Mouse (Mus musculus): ENCODE data around the gene Psenen. TPM values are rescaled to one million over a fixed set of nuclear protein-coding genes. Genes with fewer than 3 reads are reported as not detected.

Psenen gene
- polyA plus RNA-seq (2011; ENCODE audit: insufficient read length, low read depth, missing spikeins) = 130 and 134 TPM in 2 replicates

GRCm38 (mm10) chr7:30563117-30563905 is at the start of gene Psenen, which contains the start of the genes U2af1l4 and Gm49396:
Gene Psenen (minus strand): TSS chr7:30563627.
Gene U2af1l4 (plus strand): TSS chr7:30563301.
Gene Gm49396 (plus strand): TSS chr7:30563344.
- peak within 1 kb of the TSS; percentile 80 for H3K4me3 ChIP-seq (ENCODE audit: insufficient read depth, low read length)
- TF ChIP-seq CTCF (IDR thresholded peaks at IDR 0.05; ENCODE audit: borderline replicate concordance, insufficient read depth, low read length) = no peak
- peak; percentile 44 for TF ChIP-seq POLR2A (IDR thresholded peaks at IDR 0.05; ENCODE audit: low read depth, low read length)
- 0 out of 2 replicates have a peak, but pooled peaks cover 2% of the 10 kb centered on the region for H3K4me1 ChIP-seq (ENCODE audit: control insufficient read depth, insufficient read depth, low read length)
- peak within 1 kb of the TSS; percentile 70 for H3K27ac ChIP-seq (ENCODE audit: insufficient read depth, low read length)

GRCm38 (mm10) chr7:30612654-30613402 is 49.4 kb upstream of the Psenen start, which contains the start of gene Upk1a:
Gene Upk1a (minus strand): TSS chr7:30612847.
- no peak within 1 kb of the TSS for H3K4me3 ChIP-seq (ENCODE audit: insufficient read depth, low read length)
- H3K4me1 ChIP-seq (ENCODE audit: control insufficient read depth, insufficient read depth, low read length) = no peaks in the 10 kb centered on the region
- TF ChIP-seq POLR2A (IDR thresholded peaks at IDR 0.05; ENCODE audit: low read depth, low read length) (no peak), CTCF (IDR thresholded peaks at IDR 0.05; ENCODE audit: borderline replicate concordance, insufficient read depth, low read length) (no peak)
- H3K27ac ChIP-seq (ENCODE audit: insufficient read depth, low read length) = no peak within 1 kb of the TSS

DNA sequence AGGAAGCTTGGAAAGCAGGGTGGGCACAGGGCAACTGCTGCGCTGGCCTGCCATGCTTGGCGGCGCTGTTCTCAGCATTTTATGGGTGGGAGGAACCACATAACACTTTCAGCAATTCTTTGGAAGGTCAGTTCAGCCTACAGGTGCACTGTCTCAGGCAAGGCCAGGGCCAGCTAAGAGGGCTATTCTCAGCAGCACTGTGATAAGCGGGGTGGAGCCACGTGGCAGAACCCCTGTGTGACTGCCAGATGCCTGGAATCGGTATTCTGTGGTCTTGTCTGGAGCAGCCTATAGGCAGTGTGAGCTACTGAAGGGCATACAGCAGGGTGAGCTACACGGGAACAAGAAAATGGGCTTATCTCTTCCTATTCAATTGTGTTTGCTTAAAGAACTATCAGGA is 46.6 kb upstream of the Psenen start:
- Histone ChIP-seq H3K4me3 (ENCODE audit: insufficient read depth, low read length) (no peak overlapping the region), H3K4me1 (ENCODE audit: control insufficient read depth, insufficient read depth, low read length) (no peaks in the 10 kb centered on the region), H3K27ac (ENCODE audit: insufficient read depth, low read length) (no peak overlapping the region)
- TF ChIP-seq POLR2A (IDR thresholded peaks at IDR 0.05; ENCODE audit: low read depth, low read length) (no peak), CTCF (IDR thresholded peaks at IDR 0.05; ENCODE audit: borderline replicate concordance, insufficient read depth, low read length) (no peak)

GRCm38 (mm10) chr7:30608476-30608875 is 45.0 kb upstream of the Psenen start:
- Histone ChIP-seq H3K4me3 (ENCODE audit: insufficient read depth, low read length) (no peak overlapping the region), H3K4me1 (ENCODE audit: control insufficient read depth, insufficient read depth, low read length) (no peaks in the 10 kb centered on the region), H3K27ac (ENCODE audit: insufficient read depth, low read length) (no peak overlapping the region)
- TF ChIP-seq POLR2A (IDR thresholded peaks at IDR 0.05; ENCODE audit: low read depth, low read length) (no peak), CTCF (IDR thresholded peaks at IDR 0.05; ENCODE audit: borderline replicate concordance, insufficient read depth, low read length) (no peak)

- TF ChIP-seq POLR2A (IDR thresholded peaks at IDR 0.05; ENCODE audit: low read depth, low read length) = no peak
- TF ChIP-seq CTCF (IDR thresholded peaks at IDR 0.05; ENCODE audit: borderline replicate concordance, insufficient read depth, low read length) = peak; percentile 75
- Histone ChIP-seq H3K27ac (ENCODE audit: insufficient read depth, low read length) (no peak overlapping the region), H3K4me1 (ENCODE audit: control insufficient read depth, insufficient read depth, low read length) (no peaks in the 10 kb centered on the region), H3K4me3 (ENCODE audit: insufficient read depth, low read length) (no peak overlapping the region)
These were observed 44.4 kb upstream of the Psenen start for GRCm38 (mm10) chr7:30607706-30608309.

GRCm38 (mm10) chr7:30604944-30605343 is 41.5 kb upstream of the Psenen start:
- Histone ChIP-seq H3K4me3 (ENCODE audit: insufficient read depth, low read length) (no peak overlapping the region), H3K4me1 (ENCODE audit: control insufficient read depth, insufficient read depth, low read length) (no peaks in the 10 kb centered on the region), H3K27ac (ENCODE audit: insufficient read depth, low read length) (no peak overlapping the region)
- no peak for TF ChIP-seq CTCF (IDR thresholded peaks at IDR 0.05; ENCODE audit: borderline replicate concordance, insufficient read depth, low read length)
- no peak for TF ChIP-seq POLR2A (IDR thresholded peaks at IDR 0.05; ENCODE audit: low read depth, low read length)

DNA sequence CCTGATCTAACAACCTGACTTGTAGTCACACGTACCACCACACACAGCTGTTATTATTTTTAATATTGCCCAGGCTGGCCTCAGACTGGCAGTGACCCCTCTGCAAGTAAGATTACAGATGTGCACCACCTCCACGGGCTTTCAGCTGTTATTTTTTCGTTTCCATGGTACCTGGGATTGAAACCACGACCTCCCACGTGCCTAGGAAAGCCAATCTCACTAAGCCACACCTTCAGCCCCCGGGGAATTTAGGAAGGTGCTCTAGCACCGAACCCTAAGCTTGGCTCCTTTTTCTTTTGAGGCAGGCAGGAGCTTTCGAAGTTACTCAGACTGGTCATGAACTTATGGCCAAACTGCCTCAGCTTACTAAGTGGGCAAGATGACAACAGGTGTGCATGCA is 41.0 kb upstream of the Psenen start:
- H3K4me3 ChIP-seq (ENCODE audit: insufficient read depth, low read length) = no peak overlapping the region
- TF ChIP-seq POLR2A (IDR thresholded peaks at IDR 0.05; ENCODE audit: low read depth, low read length) = no peak

DNA sequence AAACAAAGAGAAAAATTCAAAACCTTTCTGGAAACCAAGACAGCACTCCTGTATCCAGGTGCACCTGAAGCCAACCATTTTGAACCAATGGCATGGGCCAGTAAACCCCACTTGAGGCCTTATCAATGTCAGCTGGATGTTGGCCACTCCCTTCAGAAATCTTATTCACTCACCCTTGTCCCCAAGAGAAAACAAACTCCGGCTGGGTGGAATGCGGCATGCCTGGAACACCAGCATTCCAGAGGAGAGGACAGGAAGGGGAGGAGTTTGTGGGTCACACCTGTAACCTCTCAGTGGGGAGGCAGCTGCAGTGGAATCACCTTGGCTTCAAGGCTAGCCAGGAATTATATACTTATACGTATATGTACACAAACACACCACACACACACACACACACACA is 39.2 kb upstream of the Psenen start:
- Histone ChIP-seq H3K4me1 (ENCODE audit: control insufficient read depth, insufficient read depth, low read length) (no peaks in the 10 kb centered on the region), H3K4me3 (ENCODE audit: insufficient read depth, low read length) (no peak overlapping the region), H3K27ac (ENCODE audit: insufficient read depth, low read length) (no peak overlapping the region)
- TF ChIP-seq POLR2A (IDR thresholded peaks at IDR 0.05; ENCODE audit: low read depth, low read length) (no peak), CTCF (IDR thresholded peaks at IDR 0.05; ENCODE audit: borderline replicate concordance, insufficient read depth, low read length) (no peak)

More for the DNA sequence above, 41.0 kb upstream of the Psenen start:
- Histone ChIP-seq H3K27ac (ENCODE audit: insufficient read depth, low read length) (no peak overlapping the region), H3K4me1 (ENCODE audit: control insufficient read depth, insufficient read depth, low read length) (no peaks in the 10 kb centered on the region)

- no peak overlapping the region for H3K27ac ChIP-seq (ENCODE audit: insufficient read depth, low read length)
These were observed 37.2 kb upstream of the Psenen start for GRCm38 (mm10) chr7:30600651-30601050.

More at GRCm38 (mm10) chr7:30600651-30601050, 37.2 kb upstream of the Psenen start:
- TF ChIP-seq CTCF (IDR thresholded peaks at IDR 0.05; ENCODE audit: borderline replicate concordance, insufficient read depth, low read length) (no peak), POLR2A (IDR thresholded peaks at IDR 0.05; ENCODE audit: low read depth, low read length) (no peak)
- H3K4me1 ChIP-seq (ENCODE audit: control insufficient read depth, insufficient read depth, low read length) = no peaks in the 10 kb centered on the region
- H3K4me3 ChIP-seq (ENCODE audit: insufficient read depth, low read length) = no peak overlapping the region

Measured in embryonic fibroblast, embryonic 13.5 days (primary cell).